Mouse (Mus musculus) limb, embryonic 10.5 days (tissue): ENCODE measurements at regions not wholly inside any gene's neighbourhood (a gene's known extent, or its start where the extent isn't known, plus 50 kb on each side); places are given as distances from the start of the nearest gene placed in this dataset.

Experiments used
- DNase-seq: peaks from one replicate; pipeline ENCODE4 v3.0.0-alpha.2; 2017; ENCODE audit warnings: low spot score
- H3K27ac ChIP-seq: fragments of 300-500 bp; sonication (generic); 2 replicates; pipeline ENCODE4 v1.5.1; 2016; ENCODE audit warnings: mild to moderate bottlenecking
- H3K27me3 ChIP-seq: fragments of 300-500 bp; sonication (generic); 2 replicates; pipeline ENCODE4 v1.6.1; 2016; ENCODE audit warnings: low read depth, mild to moderate bottlenecking; ENCODE audit not compliant: poor library complexity, severe bottlenecking
- H3K36me3 ChIP-seq: fragments of 300-500 bp; sonication (generic); 2 replicates; pipeline ENCODE4 v1.6.1; 2016; ENCODE audit warnings: mild to moderate bottlenecking, moderate library complexity
- H3K4me1 ChIP-seq: fragments of 300-500 bp; sonication (generic); 2 replicates; pipeline ENCODE4 v1.6.1; 2016
- H3K4me3 ChIP-seq: fragments of 300-500 bp; sonication (generic); 2 replicates; pipeline ENCODE4 v1.5.1; 2016; ENCODE audit warnings: mild to moderate bottlenecking, moderate library complexity
- H3K9me3 ChIP-seq: fragments of 300-500 bp; sonication (generic); replicated peaks from 2 replicates; pipeline ENCODE4 v1.6.1; 2016; ENCODE audit warnings: mild to moderate bottlenecking
- WGBS: fragments of 180-500 bp; shearing (Covaris S2); methylation state at CpG from one replicate; pipeline ENCODE4 v1.1.7; 2016; 5-methylcytosine and 5-hydroxymethylcytosine counted together

DNA sequence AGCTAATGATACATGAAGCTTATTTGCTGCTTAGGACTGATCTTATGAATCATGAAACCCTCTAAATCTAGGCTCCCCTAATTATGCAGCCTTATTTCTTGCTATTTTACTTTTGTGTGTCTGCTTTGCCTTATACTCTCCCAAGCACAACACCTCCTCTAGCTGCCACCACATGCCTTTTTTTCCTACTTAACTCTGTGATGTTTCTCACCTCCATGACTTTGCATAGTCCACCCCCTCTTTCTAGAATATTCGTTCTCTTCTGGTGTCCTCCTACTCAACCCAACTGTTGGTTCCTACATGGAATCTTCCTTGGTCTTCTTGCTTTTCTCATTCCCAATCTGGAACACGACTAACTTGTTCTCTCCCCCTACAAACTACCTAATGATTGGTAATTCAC lies 456.7 kb downstream of the Gm21750 start:
- no peak overlapping the region for H3K27ac ChIP-seq
- no peaks in the 10 kb centered on the region for H3K4me1 ChIP-seq
- H3K27me3 ChIP-seq: no peaks in the 10 kb centered on the region
- H3K9me3 ChIP-seq: no peaks in the 10 kb centered on the region
- H3K4me3 ChIP-seq: no peak overlapping the region
- DNase-seq: no peak
- no peaks in the 10 kb centered on the region for H3K36me3 ChIP-seq
- WGBS: 82% methylated on average over 2 of the region's 2 CpGs

DNA sequence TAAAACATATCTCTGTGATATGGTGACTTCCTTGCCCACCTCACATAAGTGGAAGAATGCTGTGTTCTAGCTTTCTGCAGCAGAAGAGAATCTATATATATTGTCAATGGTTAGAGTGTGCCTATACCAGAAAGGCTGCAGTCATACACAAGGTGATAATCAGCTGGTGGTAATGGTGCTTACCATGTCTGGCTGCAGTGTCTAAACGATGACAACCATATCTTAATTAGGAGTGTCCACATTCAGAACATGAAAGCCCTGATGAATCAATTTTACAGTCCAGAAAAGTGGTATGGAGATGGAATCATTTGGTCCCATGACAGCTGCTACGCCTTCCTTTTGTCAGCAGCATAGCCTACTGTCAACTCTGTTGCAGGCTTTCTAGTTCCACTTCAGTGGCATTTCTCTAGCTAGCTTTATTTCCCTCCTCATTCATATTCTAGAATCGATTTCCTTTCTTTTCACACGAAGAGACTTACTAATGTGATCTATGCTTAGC lies 484.2 kb downstream of the Gm21750 start:
- no peak for DNase-seq
- Histone ChIP-seq H3K9me3 (no peaks in the 10 kb centered on the region), H3K4me1 (no peaks in the 10 kb centered on the region), H3K4me3 (no peak overlapping the region), H3K27ac (no peak overlapping the region), H3K36me3 (no peaks in the 10 kb centered on the region), H3K27me3 (no peaks in the 10 kb centered on the region)
- 88% methylated on average over 4 of the region's 4 CpGs for WGBS

DNA sequence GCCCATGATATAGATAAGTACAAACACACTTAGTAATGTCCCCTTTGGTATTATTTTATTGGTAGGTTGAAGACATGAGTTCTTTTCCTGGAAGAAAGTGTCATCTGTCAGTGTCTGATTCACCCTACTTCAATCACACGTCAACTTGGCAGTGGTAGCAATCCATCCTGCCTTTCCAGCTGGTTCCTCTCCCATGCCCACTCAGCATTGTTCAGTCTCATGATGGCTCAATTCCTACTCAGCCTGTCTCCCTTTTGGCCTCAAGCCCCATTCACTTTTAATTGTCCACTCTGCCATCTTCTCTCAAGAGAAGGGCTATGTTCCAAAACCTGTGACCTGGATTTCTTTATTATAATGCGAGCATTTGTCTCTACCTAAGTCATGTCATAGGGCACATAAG lies 474.4 kb upstream of the Htr2a start:
- no peak overlapping the region for H3K27ac ChIP-seq
- WGBS: 92% methylated on average over 2 of the region's 2 CpGs
- no peaks in the 10 kb centered on the region for H3K27me3 ChIP-seq
- DNase-seq: no peak
- H3K4me1 ChIP-seq: no peaks in the 10 kb centered on the region
- 0 out of 2 replicates have a peak, but pooled peaks cover 2% of the 10 kb centered on the region for H3K9me3 ChIP-seq
- H3K4me3 ChIP-seq: no peak overlapping the region
- H3K36me3 ChIP-seq: no peaks in the 10 kb centered on the region

DNA sequence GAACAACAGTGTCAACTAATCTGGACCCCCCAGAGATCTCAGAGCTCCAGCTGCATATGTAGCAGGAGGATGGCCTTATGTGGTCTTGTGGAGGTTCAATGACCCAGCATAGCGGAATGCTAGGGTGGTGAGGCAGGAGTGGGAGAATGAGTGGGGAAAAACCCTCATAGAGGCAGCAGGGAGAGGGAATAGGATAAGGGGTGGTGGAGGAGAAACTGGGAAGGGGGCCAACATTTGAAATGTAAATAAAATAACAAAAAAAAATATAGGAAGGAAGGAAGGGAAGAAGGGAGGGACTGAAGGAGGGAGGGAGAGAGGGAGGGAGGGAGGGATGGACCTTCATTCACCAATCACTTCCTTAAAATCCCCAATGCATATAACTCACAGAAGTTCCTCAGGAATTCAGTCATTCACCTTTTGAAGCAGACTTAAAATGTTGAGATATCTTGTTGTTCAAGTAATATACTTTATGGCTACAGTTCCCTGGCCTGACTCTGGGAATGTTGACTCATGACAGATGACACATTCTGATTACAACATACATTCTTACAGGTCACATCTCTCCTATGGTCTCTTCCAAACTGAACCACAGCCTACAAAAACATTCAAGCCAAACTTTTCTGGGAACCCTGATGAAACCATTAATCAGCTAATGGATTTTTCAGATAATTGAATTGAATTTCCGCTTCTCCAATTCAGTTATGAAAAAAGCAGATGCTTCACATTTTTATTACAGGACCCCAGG lies 471.3 kb upstream of the Htr2a start:
- Histone ChIP-seq H3K4me3 (no peak overlapping the region), H3K27ac (no peak overlapping the region), H3K27me3 (no peaks in the 10 kb centered on the region), H3K4me1 (no peaks in the 10 kb centered on the region), H3K9me3 (no peaks in the 10 kb centered on the region), H3K36me3 (no peaks in the 10 kb centered on the region)
- 92% methylated on average over 2 of the region's 2 CpGs for whole genome bisulfite sequencing
- DNase-seq: no peak

DNA sequence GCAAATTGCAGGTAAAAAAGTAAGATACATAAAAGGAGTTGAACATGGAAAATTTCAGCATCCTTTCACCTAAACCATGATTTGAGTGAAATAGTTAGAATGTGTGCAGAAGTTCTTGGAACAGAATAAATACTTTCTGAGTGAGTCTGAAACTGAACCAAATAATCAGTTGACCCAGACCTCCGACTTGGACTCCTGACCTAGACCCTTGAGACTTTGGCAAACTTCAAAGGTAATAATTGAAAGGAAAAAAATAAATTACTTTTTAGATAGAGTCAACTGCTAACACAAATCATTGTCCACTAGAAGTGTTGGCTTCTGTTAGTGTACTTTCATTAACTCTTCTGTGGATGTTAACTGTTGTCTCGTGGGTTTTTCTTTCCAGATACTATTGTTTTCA lies 460.6 kb upstream of the Htr2a start:
- no peak for DNase-seq
- H3K4me1 ChIP-seq: no peaks in the 10 kb centered on the region

DNA sequence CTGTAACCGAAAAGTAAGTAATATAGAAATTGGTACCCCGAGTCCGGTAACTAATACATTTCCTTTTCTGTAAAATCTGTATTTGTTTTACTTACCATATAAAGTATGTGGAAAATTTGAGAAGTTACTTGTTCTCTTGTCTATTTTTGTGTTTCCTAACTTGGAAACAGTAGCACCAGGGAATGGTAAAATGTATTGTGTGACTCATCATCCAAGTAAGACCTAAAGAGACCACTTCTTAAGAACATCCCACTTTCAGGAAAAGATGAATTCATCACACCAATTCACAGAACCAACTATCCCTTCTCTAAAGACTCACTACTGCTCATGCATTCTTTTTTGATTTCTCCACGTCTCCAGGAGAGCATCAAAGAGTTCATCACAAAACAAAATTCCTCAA lies 457.6 kb upstream of the Htr2a start:
- Histone ChIP-seq H3K9me3 (no peaks in the 10 kb centered on the region), H3K36me3 (no peaks in the 10 kb centered on the region), H3K27ac (no peak overlapping the region), H3K4me3 (no peak overlapping the region), H3K27me3 (no peaks in the 10 kb centered on the region), H3K4me1 (no peaks in the 10 kb centered on the region)
- WGBS: 89% methylated on average over 4 of the region's 4 CpGs
- no peak for DNase-seq

More for the DNA sequence above, 460.6 kb upstream of the Htr2a start:
- Histone ChIP-seq H3K27me3 (no peaks in the 10 kb centered on the region), H3K36me3 (no peaks in the 10 kb centered on the region), H3K4me3 (no peak overlapping the region), H3K27ac (no peak overlapping the region), H3K9me3 (no peaks in the 10 kb centered on the region)
- WGBS: 84% methylated on average over 2 of the region's 2 CpGs

DNA sequence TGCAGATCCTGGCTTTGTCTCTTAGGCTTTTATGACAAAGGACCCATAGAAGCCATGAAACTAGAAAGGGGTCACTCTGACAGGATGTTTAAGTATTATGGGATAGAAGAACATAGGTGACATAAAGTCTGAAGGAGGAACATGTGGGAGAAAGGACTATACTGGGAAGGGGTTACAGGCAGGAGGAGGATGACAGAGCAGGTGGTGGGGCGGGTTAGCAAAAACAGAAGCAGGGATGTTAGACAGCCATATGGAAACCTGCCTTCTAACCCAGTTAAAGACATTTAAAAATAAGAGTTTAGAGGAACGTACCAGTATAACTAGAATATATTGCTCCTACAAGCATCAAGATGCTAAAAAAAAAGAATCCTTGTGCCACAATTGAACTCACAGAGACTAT lies 438.9 kb upstream of the Htr2a start:
- no peaks in the 10 kb centered on the region for H3K9me3 ChIP-seq
- H3K36me3 ChIP-seq: no peaks in the 10 kb centered on the region
- DNase-seq: no peak
- no peak overlapping the region for H3K4me3 ChIP-seq
- WGBS: 87% methylated on average over 2 of the region's 2 CpGs
- H3K4me1 ChIP-seq: no peaks in the 10 kb centered on the region
- no peak overlapping the region for H3K27ac ChIP-seq
- H3K27me3 ChIP-seq: no peaks in the 10 kb centered on the region

DNA sequence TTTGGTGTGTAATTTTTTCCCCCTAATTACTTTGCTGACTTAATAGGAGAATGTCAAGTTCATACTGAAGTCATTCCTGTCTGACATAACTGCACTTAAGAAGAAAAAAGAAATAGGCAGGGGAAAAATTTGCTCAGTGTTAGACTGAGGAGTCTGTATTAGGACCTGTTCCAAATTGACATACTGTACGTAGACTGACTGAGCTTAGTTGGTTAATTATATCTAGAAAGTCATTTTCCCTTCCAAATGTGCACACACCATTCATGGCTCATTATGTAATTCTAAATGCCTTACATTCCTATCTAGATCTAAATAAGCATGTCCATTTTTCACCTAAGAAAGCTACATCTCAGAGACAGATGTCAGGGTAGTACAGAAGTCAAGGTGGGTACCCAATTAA lies 435.6 kb upstream of the Htr2a start:
- no peak overlapping the region for H3K4me3 ChIP-seq
- no peaks in the 10 kb centered on the region for H3K27me3 ChIP-seq
- no peaks in the 10 kb centered on the region for H3K36me3 ChIP-seq
- no peak for DNase-seq
- H3K27ac ChIP-seq: no peak overlapping the region
- WGBS: 100% methylated on average over 1 of the region's 1 CpGs
- no peaks in the 10 kb centered on the region for H3K9me3 ChIP-seq
- H3K4me1 ChIP-seq: no peaks in the 10 kb centered on the region

DNA sequence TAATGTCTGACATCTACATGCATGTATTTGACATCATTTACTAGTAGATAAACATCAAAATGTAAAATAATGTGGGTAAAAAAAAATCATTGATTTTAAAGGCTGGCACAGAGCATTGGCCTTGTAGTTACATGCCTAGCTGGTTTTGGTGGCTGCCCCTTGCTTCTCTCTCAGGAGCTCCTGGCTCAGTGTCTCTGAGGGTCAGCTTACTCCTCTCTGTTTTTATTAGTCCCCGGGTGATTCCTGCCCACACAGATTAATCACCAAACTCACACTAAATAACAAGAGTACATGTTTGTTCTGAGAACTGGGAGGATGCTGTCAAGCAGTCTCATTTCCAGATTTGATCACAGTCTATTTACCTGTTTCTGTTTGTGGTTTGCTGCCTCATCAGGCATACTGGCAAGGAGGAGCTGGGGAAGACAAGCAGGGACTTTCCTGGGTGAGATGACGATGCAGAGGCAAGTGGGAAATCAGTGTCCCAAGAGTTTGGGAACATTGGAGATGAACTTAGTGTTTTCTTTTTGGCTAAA lies 422.7 kb upstream of the Htr2a start:
- Histone ChIP-seq H3K27ac (no peak overlapping the region), H3K4me1 (no peaks in the 10 kb centered on the region), H3K36me3 (no peaks in the 10 kb centered on the region), H3K9me3 (no peaks in the 10 kb centered on the region), H3K27me3 (no peaks in the 10 kb centered on the region), H3K4me3 (no peak overlapping the region)
- no peak for DNase-seq
- WGBS: 74% methylated on average over 2 of the region's 2 CpGs

DNA sequence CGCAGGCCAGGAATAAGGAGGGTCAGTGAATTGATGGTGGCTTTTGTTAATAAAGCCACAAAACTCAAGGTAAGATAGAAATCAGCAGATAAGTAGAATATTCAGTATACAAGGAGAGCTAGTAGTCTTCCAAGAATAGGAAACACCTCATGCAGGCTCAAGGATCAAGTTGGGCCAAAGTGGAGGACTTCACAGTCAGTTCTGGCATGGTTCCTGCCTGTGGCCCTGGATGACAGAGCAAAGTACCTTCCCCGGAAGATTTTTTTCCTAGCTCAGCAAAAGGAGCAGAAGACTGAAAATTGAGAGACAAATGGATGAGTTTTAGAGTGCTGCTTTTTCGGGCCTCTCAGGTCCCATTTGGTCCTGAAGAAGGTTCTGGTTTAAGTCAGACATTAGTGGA lies 420.9 kb upstream of the Htr2a start:
- Histone ChIP-seq H3K4me1 (no peaks in the 10 kb centered on the region), H3K36me3 (no peaks in the 10 kb centered on the region), H3K9me3 (no peaks in the 10 kb centered on the region), H3K4me3 (no peak overlapping the region), H3K27ac (no peak overlapping the region), H3K27me3 (no peaks in the 10 kb centered on the region)
- WGBS: 86% methylated on average over 3 of the region's 3 CpGs
- no peak for DNase-seq

DNA sequence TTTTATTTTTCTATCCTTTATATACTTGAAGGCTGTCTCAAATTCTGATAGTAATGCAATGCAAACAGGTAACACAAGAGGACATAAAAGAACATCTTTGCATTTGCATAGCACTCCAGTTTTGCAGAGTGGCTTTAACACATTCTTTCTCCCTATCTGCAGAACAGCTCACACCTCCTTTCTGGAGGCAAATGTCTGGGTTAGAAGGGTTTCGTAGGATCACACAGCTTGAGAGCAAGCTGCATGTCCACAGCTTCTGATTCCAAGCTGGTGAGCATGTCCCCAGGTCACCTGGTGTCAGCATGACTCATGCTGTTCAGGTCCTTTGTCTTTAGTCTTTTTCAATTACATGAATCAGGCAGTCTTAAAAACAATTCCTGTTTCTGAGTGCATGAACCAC lies 418.5 kb upstream of the Htr2a start:
- WGBS: 83% methylated on average over 1 of the region's 1 CpGs
- DNase-seq: no peak
- H3K27ac ChIP-seq: no peak overlapping the region
- H3K4me3 ChIP-seq: no peak overlapping the region
- H3K9me3 ChIP-seq: no peaks in the 10 kb centered on the region
- no peaks in the 10 kb centered on the region for H3K27me3 ChIP-seq
- no peaks in the 10 kb centered on the region for H3K4me1 ChIP-seq
- no peaks in the 10 kb centered on the region for H3K36me3 ChIP-seq

DNA sequence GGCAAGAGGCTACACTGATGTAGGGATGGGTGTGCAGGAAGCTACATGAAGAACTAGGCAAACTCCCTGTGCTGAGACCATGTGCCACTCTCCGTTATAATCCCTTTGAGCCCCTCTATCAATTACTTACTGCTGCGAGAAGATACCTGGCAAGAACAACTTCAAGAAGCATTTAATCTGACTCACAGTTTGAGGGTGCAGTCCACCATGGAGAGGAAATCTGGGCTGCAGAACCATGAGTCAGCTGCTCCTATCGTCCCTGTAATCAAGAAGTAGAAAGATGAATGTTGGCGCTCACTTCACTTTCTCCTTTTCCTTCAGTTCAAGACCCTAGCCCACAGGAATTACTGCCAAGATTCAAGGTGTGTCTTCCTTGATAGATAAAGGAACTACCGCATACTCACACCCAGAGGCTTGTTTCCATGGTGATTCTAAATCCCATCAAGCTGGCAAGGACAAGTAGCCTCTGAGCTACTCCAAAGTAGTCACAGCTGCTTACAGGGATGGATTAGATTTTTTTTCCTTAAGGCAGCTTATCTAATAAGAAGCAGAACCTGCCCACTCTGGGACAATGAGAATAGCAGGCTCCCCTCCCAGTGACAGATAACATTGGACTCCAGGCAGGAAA lies 411.0 kb upstream of the Htr2a start:
- 88% methylated on average over 5 of the region's 5 CpGs for WGBS
- no peak for DNase-seq
- Histone ChIP-seq H3K4me3 (no peak overlapping the region), H3K27me3 (no peaks in the 10 kb centered on the region), H3K36me3 (no peaks in the 10 kb centered on the region), H3K9me3 (no peaks in the 10 kb centered on the region), H3K4me1 (no peaks in the 10 kb centered on the region), H3K27ac (no peak overlapping the region)

DNA sequence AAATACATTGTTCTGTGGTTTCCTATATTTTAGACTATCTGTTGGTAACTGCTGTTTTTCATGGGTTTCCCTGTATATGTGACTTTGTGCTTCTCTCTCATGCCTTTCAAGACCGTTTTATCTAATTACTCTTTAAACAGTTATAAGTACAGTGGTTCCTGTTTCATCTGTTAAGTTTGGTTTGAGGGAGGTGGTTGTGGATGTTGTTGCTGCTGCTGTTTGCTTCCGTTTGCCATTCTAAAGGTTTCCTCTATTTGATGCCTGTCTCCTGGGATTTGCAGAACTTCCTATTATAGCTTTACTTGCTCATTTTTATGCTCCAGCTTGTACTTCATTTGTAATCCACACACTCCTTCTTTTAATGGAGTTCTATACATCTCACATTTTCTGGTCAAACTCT lies 400.4 kb upstream of the Htr2a start:
- no peaks in the 10 kb centered on the region for H3K9me3 ChIP-seq
- no peaks in the 10 kb centered on the region for H3K36me3 ChIP-seq
- no peak overlapping the region for H3K4me3 ChIP-seq
- DNase-seq: no peak
- no peak overlapping the region for H3K27ac ChIP-seq
- 83% methylated on average over 2 of the region's 2 CpGs for WGBS
- no peaks in the 10 kb centered on the region for H3K27me3 ChIP-seq
- no peaks in the 10 kb centered on the region for H3K4me1 ChIP-seq
